Mouse (Mus musculus) stomach, embryonic 14.5 days (tissue): Measurements from ENCODE around the gene Bmpr1b. TPM values are rescaled to one million over a fixed set of nuclear protein-coding genes. Genes with fewer than 3 reads are reported as not detected.

Source experiments
- polyA plus RNA-seq: library from polyadenylated mRNA; unstranded; fragments of >200 nt; fragmentation: Nextera tagmentation; extraction: Ambion mirVana; gene quantifications from 2 replicates; pipeline ENCODE4 v1.2.1, GENCODE M21; 2014

Bmpr1b gene
- polyA plus RNA-seq, 1 experiment from 2014 or later: 12.7 TPM

Other genes with a start within 250 kb of the Bmpr1b start
- gene Pdlim5, start 226.3 kb upstream of the Bmpr1b start, polyA plus RNA-seq: 49.6 and 51.1 TPM in 2 replicates